Mouse (Mus musculus): ENCODE measurements at regions not wholly inside any gene's neighbourhood (a gene's known extent, or its start where the extent isn't known, plus 50 kb on each side); places are given as distances from the start of the nearest gene placed in this dataset.

DNA sequence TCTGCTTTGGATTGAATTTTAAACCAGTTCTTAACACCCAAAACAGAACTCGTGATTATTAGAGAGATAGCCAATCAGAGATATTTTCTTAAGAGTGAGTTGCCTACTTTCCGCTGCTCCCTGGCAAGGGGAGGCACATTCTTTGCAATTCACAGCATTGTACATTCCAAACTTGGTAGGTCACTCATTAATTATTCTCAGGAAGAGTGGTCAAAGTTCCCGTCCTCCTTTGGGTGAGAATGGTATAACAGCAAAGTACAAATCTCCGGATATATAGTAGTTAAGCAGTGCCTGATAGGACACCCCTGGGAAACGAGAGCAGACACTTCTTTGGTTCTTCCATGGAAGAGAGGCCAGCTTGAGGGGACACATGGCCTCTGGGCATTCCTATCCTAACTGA lies 1903.4 kb upstream of the 5930422O12Rik start:
- TF ChIP-seq ELF1 (IDR thresholded peaks at IDR 0.05; ENCODE audit: low read depth, low read length): no peak
- no peak for TF ChIP-seq ZNF384 (IDR thresholded peaks at IDR 0.05; ENCODE audit: low read depth, low read length)
- no peak for TF ChIP-seq SIN3A (IDR thresholded peaks at IDR 0.05; ENCODE audit: low read length)
- TF ChIP-seq USF2 (conservative IDR thresholded peaks at IDR 0.05; ENCODE audit: low read depth, low read length): no peak
- TF ChIP-seq NRF1 (IDR thresholded peaks at IDR 0.05; ENCODE audit: low read depth, low read length): no peak
- TF ChIP-seq TCF12 (IDR thresholded peaks at IDR 0.05; ENCODE audit: low read depth, low read length): no peak
- Histone ChIP-seq H3K4me1 (ENCODE audit: control insufficient read depth in 1 of 2, insufficient read depth in 2 of 2) (peaks cover 0 to 17% of the 10 kb centered on the region in 2 experiments; a peak in 2 of 4 replicates), H3K36me3 (replicated peaks in 1 of 2; ENCODE audit: control insufficient read depth in 1 of 2, insufficient read depth in 1 of 2, low read length in 1 of 2) (no peaks in the 10 kb centered on the region), H3K27me3 (replicated peaks) (no peaks in the 10 kb centered on the region), H3K79me2 (replicated peaks; ENCODE audit: control insufficient read depth, extremely low read depth, insufficient read depth, poor library complexity, severe bottlenecking) (no peaks in the 10 kb centered on the region), H3K27ac (ENCODE audit: insufficient read depth, low read depth) (no peak overlapping the region), H3K4me2 (ENCODE audit: insufficient read depth, low read depth, poor library complexity, severe bottlenecking) (no peak overlapping the region), H3K4me3 (replicated peaks in 1 of 3; ENCODE audit: low read depth in 2 of 3, low read length in 2 of 3, poor library complexity in 1 of 3) (no peak overlapping the region), H3K9me3 (replicated peaks; ENCODE audit: low read length) (peaks cover 3% of the 10 kb centered on the region), H3K9ac (ENCODE audit: insufficient read depth, low read depth) (no peak overlapping the region)
- DNase-seq (ENCODE audit: extremely low read depth): no peak
- in situ Hi-C loops (cut with MboI; ENCODE audit: low pct_ligation_motif_present, low pct_unique_long_range_greater_than_20kb, low sequenced_read_pairs) (no loop called here), dilution Hi-C loops (cut with MboI; ENCODE audit: extremely low pct_ligation_motif_present, extremely low pct_unique_long_range_greater_than_20kb, low sequenced_read_pairs) (no loop called here)

DNA sequence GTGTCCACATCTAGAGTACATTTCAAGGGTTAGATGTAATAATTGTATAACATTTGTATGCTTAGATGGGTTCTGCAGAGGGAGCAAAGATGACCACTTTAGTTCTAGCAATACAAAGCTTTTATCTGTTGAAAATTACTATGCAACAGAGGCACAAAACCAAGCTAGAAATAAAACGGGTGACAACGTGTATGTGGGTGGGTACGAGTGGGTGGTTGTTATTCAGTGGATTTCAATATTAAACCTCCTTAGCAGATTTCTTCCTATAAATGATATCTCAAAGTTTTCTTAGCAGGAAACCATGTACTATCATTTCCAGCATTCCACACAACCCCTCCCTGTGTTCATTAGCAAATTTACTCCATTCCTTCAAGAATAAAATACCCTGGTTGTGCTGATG lies 1889.3 kb upstream of the 5930422O12Rik start:
- in situ Hi-C loops (cut with MboI; ENCODE audit: low pct_ligation_motif_present, low pct_unique_long_range_greater_than_20kb, low sequenced_read_pairs): no loop called here
- no peak overlapping the region for H3K9ac ChIP-seq (ENCODE audit: insufficient read depth, low read depth)
- no peaks in the 10 kb centered on the region for H3K27me3 ChIP-seq (replicated peaks)
- no peaks in the 10 kb centered on the region for H3K79me2 ChIP-seq (replicated peaks; ENCODE audit: control insufficient read depth, extremely low read depth, insufficient read depth, poor library complexity, severe bottlenecking)
- no peaks in the 10 kb centered on the region for H3K4me1 ChIP-seq (ENCODE audit: control insufficient read depth in 1 of 2, insufficient read depth in 2 of 2)
- no peaks in the 10 kb centered on the region for H3K9me3 ChIP-seq (replicated peaks; ENCODE audit: low read length)
- TF ChIP-seq NELFE (IDR thresholded peaks at IDR 0.05; ENCODE audit: low read depth, low read length) (no peak), E2F4 (IDR thresholded peaks at IDR 0.05; ENCODE audit: insufficient replicate concordance, low read depth, low read length) (no peak), UBTF (IDR thresholded peaks at IDR 0.05; ENCODE audit: low read depth, low read length) (no peak), USF1 (IDR thresholded peaks at IDR 0.05; ENCODE audit: low read depth, low read length) (no peak), MYC (IDR thresholded peaks at IDR 0.05; ENCODE audit: low read depth, low read length) (no peak), USF2 (conservative IDR thresholded peaks at IDR 0.05; ENCODE audit: low read depth, low read length) (no peak), EP300 (IDR thresholded peaks at IDR 0.05; ENCODE audit: low read length) (no peak), ELF1 (IDR thresholded peaks at IDR 0.05; ENCODE audit: low read depth, low read length) (no peak), RCOR1 (conservative IDR thresholded peaks at IDR 0.05; ENCODE audit: low read depth, low read length) (no peak), NRF1 (IDR thresholded peaks at IDR 0.05; ENCODE audit: low read depth, low read length) (no peak), HCFC1 (IDR thresholded peaks at IDR 0.05; ENCODE audit: low read depth, low read length) (no peak), ZKSCAN1 (IDR thresholded peaks at IDR 0.05; ENCODE audit: borderline replicate concordance, low read depth, low read length) (no peak), MAX (IDR thresholded peaks at IDR 0.05; ENCODE audit: low read length) (no peak), JUND (conservative IDR thresholded peaks at IDR 0.05; ENCODE audit: low read depth, low read length) (no peak), PAX5 (IDR thresholded peaks at IDR 0.05; ENCODE audit: low read length) (no peak), MAFK (IDR thresholded peaks at IDR 0.05; ENCODE audit: insufficient replicate concordance, low read length) (no peak)
- dilution Hi-C loops (cut with MboI; ENCODE audit: extremely low pct_ligation_motif_present, extremely low pct_unique_long_range_greater_than_20kb, low sequenced_read_pairs): no loop called here
- no peak for DNase-seq (ENCODE audit: extremely low read depth)
- no peak overlapping the region for H3K4me3 ChIP-seq (replicated peaks in 1 of 3; ENCODE audit: low read depth in 2 of 3, low read length in 2 of 3, poor library complexity in 1 of 3)
- H3K36me3 ChIP-seq (replicated peaks in 1 of 2; ENCODE audit: control insufficient read depth in 1 of 2, insufficient read depth in 1 of 2, low read length in 1 of 2): no peaks in the 10 kb centered on the region
- no peak overlapping the region for H3K27ac ChIP-seq (ENCODE audit: insufficient read depth, low read depth)
- no peak overlapping the region for H3K4me2 ChIP-seq (ENCODE audit: insufficient read depth, low read depth, poor library complexity, severe bottlenecking)
